Mouse (Mus musculus): Measurements from ENCODE around the gene Tmem159.

DNA sequence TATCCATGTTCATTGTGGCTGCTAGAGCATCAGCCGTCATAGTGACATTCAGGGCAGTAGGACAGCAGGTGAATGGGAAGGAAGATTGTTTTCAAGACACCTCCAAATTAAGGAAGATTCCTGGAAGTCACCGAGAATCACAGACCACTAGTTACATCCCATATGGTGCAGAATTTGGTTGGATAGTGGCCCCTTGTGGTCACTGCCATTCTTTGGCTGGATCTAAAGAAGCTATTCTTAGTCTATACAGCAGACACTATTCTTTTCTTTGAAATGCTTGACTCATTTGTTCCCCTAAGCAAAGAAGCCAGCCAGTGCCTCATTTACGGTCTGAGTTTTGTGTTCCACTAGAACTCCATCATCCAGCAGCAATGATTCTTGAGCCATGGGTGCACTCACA is 2.8 kb downstream of the Tmem159 start:
- TF ChIP-seq CTCF (IDR thresholded peaks at IDR 0.05; ENCODE audit: extremely low read depth, insufficient read depth, insufficient read length, insufficient replicate concordance) (no peak), POLR2A (IDR thresholded peaks at IDR 0.05; ENCODE audit: low read depth, low read length) (no peak)

Measured in spleen, adult 2 months (tissue).